Mouse (Mus musculus): ENCODE results near the gene Tcf20. TPM values are rescaled to one million over a fixed set of nuclear protein-coding genes. Genes with fewer than 3 reads are reported as not detected.

Tcf20 gene
- total RNA-seq, 2 experiments from 2014 or later = 24.4 to 25.5 TPM

DNA sequence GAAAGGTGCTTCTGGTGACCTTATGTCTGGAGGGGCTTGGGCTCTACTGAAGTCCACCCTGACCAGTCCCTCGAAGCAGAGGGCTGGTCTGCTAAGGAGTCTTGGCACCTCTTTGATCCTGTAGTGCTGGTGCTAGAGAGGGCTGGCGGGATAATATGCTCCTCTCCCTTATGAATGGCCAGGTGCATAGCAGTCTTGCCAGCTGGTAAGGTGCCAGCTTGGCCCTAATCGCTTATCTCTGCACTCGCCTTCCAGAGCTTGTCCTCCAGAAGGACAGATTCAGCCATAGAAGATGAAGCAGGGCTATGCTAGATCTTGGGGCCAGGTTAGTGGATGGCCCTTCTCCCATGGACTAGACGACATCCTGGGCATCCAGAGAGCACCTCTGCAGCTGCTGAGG, 64.1 kb downstream of the Tcf20 start:
- no peak for DNase-seq

DNA sequence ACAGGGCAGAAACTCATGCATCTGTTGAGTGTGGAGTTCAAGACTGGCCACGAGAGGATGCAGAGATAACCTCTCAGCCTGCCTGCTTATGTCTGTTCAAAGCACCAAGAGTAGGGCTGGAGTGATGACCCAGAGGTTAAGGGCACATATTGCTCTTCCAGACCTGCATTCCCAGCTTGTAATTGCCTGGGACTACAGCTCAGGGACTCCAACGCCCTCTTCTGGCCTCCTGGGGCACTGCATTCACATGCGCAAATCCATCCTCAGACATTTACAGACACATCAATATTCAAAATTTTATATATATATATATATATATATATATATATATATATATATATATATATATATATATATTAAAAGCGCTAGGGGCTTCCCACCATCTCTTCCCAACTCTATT, 64.9 kb downstream of the Tcf20 start:
- DNase-seq = no peak

- peak; percentile 29 for DNase-seq
Observed at GRCm38 (mm10) chr15:82922052-82922451, 65.6 kb downstream of the Tcf20 start.

- DNase-seq = no peak
Observed at GRCm38 (mm10) chr15:82921559-82921958, 66.1 kb downstream of the Tcf20 start.

- DNase-seq = peak; percentile 39
Observed at GRCm38 (mm10) chr15:82920895-82921515, 66.7 kb downstream of the Tcf20 start.

DNA sequence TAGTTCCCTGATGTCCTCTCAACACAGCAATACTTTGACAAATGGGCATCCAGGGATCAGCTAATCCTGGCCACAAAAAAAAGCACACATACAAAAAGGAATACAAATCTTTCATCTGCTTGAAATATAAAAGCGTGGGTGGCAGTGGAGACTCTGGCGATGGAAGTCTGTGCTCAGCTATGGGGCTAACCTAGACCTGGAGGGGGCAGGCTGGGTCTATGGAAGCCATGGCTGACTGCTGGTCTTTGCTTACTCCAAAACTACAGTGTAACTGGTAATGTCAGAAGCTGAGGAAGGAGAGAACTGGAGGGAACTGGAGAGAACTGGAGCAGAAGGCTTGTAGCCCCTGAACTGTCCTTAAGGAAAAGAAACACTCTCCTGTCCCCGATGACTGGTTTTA, 69.7 kb downstream of the Tcf20 start:
- DNase-seq = no peak

DNA sequence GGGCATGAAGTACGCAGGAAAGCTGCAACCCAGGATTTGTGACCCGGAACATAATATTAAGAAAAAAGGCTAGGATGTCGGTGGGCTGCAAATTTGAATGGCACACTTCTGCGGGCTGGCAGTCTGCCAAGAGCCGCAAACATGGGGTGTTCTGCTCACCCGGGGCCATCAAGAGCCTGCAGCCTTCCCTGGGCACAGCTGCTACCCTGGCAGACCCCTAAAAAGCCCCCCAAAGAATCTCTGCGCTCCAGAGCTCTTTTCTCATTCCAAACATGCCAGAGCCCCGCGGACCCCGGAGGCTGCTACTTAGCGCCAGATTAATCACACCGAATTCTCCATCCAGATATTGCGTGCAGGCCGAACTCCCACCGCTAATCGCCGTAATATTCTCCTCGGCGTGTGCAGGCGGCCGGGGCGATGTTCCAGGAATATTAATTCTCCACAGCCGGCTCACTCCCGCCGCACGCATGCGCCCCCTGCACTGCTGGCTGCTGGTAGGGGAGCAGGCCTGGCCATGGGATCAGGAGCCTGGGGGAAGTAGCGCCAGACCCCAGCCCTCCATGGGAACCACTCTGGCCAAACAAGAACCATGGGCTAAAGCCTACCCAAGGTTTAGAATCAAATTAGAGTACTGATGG, 70.3 kb downstream of the Tcf20 start:
- no peak for DNase-seq

- DNase-seq = no peak
Observed at GRCm38 (mm10) chr15:82914455-82914854, 73.2 kb downstream of the Tcf20 start.

- no peak for DNase-seq
Observed at GRCm38 (mm10) chr15:82911965-82912337, 75.7 kb downstream of the Tcf20 start.

DNA sequence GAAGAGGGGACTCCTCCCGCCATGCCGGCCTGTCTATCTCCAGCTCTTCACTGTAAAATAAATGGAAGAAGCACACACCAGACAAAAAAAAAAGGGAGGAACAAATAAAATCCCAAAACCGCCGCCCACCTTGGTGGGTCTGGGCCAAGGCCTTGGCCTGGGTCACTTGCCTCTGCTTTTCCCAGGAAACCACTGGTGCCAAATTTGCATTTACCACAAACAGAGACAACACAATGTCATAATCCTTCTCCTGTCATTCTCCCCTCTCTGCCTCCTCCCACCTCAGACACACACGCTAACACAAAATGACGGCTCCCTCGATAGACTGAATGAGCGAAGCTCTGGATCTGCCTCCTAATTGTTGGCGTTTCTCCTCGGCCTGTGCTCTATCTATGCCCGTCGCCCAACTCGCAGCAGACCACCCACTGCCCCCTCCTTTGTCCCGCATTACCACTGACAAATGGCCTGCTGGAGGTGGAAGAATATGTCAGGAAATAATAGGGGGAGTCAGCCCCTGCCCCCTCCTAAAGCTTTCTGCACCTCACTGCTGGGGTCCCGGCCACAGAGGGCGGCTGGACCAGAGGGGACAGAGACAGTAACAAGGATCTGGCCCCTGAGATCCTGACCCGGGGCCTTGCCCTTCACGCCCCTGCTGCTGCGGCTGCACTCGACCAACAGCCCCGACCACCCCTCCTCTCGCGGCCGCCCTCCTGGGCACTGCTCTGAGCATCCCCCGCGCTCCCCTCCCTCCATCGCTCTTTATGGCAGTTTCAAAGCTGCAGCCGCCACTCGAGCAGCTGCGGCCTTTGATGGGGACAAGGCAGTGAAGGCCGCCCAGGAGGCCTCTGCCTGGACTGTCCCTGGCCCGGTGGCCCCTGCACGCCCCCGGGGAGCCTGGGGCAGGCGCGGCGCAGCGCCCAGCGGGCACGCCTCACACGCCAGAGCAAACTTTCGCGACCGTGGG, 76.4 kb downstream of the Tcf20 start:
- no peak for DNase-seq

GRCm38 (mm10) chr15:82910596-82910995, 77.1 kb downstream of the Tcf20 start:
- no peak for DNase-seq

DNA sequence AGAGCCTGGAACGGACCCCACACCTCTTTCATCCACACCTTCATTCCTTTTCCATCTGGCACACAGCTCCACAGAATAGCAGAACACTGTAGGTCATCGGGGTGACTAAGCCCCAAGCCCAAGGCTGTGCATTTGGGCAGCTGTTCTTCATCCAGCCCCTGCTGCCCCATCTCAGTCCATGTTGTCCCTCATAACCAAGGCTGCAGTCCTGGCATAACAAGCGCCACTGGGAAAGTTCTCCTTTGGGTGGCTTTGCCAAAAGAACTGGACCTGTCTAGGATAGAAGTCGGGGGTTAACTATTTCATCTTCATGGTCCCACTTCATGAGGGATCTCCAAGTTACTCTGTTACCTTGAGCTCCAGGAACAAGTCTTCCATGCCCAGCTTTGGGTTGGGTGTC, 77.9 kb downstream of the Tcf20 start:
- no peak for DNase-seq

DNA sequence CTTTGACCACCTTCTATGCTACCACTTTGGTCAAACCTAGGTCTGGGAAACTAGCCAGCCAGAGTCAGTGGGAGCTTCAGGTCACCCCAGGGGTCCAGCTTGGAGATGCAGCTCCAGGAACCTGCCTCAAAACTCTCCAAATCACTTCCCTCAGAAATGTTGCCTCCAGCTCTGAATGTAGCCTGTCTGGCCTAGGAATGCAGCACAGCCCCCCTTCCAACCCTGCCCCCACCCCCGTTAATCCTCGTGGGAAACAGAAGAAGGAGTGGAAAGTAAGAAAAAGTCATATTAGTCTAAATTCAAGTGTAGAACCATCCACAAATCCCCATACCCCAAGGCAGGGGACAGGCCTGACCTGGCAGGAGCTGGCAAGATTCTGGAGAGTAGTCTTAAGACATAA, 79.2 kb downstream of the Tcf20 start:
- no peak for DNase-seq

GRCm38 (mm10) chr15:82907306-82907705, 80.4 kb downstream of the Tcf20 start:
- peak; percentile 2 for DNase-seq

DNA sequence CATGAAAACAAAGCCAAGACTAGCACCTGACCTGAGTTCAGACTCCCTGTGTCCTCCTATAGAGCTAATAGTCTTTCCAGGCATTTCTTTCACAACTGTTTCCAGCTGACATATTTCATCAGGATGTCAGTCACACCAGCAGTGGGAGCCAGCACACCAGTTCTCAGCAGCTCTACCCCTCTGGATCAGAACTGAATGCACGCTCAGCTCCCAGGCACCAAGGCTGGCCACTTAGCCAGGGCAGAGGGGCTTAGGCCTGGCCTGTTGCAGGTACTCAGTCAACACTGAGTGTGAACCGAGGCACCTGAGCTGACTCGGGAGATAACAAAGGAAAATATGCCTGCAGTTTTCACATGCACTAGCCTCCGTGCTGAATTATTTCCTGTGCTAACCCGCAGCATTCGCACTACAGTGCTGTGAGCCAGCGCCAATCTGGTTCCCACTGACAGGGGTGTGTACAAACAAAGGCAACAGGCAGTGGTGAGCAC, 81.1 kb downstream of the Tcf20 start:
- peak; percentile 3 for DNase-seq

DNA sequence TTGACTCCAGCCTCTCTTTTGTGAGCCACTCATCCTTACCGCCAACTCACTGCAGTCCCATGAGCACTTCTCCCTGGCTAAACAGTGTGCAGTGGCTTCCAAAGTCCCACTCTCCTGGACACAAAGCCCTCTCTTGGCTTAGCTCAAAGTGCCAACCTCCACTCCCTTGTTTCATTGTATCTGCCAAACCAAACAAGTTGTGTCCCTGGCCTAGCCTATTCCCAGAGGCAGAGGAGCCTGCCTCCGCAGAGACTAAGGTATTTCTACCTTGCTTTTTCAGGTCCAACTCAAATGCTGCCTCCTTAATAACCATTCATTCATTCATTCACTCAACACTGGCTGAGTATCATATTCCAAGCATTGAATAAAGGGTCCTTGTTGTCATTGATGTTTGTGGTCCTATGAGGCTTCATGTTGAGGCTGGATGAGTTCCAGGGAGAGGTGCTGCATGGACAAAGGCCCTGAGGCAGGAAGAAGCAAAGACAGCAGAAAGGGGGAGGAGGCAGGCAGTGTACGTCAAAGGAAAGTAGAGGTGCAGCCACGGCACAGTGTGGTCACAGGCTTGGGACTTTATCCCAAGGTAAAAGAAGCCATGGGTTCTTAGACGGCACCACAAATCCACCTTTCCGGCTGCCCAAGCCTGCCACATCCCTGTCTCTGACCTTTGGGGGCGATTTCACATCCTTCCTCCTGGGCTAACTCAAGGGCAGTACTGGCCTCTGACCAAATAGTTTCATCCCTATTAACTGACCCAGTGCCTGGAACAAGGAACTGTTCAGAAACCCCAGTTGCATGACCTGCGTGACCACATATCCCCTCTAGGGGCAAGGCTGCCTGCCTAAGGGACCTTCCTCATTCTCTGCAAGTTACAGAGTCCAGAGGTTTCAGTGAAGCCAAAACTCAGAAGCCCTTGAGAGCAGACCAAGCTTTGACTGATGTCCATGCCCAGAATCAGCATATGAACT, 82.0 kb downstream of the Tcf20 start:
- peak; percentile 3 for DNase-seq

GRCm38 (mm10) chr15:82904526-82904925, 83.1 kb downstream of the Tcf20 start:
- DNase-seq = no peak

GRCm38 (mm10) chr15:82902521-82902920, 85.2 kb downstream of the Tcf20 start:
- DNase-seq = no peak

- DNase-seq = no peak
Observed at GRCm38 (mm10) chr15:82901306-82901705, 86.4 kb downstream of the Tcf20 start.

- DNase-seq = no peak
Observed at GRCm38 (mm10) chr15:82900331-82900730, 87.3 kb downstream of the Tcf20 start.

DNA sequence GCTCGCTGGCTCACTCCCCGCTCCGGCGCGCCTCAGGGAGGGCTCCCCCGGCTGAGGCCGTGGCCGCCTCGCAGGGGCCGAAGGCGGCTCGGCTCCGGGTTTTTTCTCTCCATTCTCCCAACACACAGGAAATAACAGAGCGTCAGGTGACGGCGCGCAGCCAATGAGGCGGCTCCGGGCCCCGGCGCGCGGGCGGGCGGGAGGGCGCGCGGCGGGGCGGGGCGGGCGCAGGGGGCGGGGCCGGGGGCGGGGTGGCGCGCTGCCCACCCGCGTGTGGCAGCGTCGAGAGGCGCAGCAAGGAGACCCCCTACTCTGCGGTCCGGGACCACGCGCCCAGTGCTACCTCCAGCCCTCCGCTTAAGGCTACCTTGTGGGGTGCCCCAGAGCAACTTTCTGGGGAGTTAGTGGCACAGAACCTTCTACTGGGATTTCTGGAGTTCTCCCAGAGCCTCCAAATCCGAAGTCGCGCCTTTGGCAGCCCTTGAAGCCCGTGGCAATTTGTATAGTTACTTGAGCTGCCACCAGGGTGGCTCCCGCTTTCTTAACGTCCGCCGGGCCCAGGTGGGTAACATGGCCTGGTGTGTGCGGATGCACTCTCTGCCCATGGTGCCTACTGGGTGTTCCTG, 87.9 kb downstream of the Tcf20 start:
- peak; percentile 79 for DNase-seq
